Mouse (Mus musculus) right cerebral cortex, postnatal 4 days (tissue): ENCODE results near the gene Man2a2.
"Not testable (repeated sequence)": the region's sequence is repeated elsewhere in the genome, so short reads cannot be mapped to it uniquely, and the experiment has no call there.

ENCODE experiments used
- DNase-seq: peaks from one replicate; pipeline ENCODE4 v3.0.0-alpha.2; 2022

The Man2a2 gene

GRCm38 (mm10) chr7:80398654-80399444 lies 27.7 kb upstream of the Man2a2 start:
- no peak for DNase-seq

- DNase-seq = no peak
Measured at GRCm38 (mm10) chr7:80397986-80398385, 26.8 kb upstream of the Man2a2 start.

GRCm38 (mm10) chr7:80396427-80396826 lies 25.3 kb upstream of the Man2a2 start:
- DNase-seq = not testable (repeated sequence)

GRCm38 (mm10) chr7:80394600-80394999 lies 23.4 kb upstream of the Man2a2 start:
- DNase-seq = no peak

- DNase-seq = no peak
Measured at GRCm38 (mm10) chr7:80392119-80392518, 20.9 kb upstream of the Man2a2 start.

- DNase-seq = no peak
Measured at GRCm38 (mm10) chr7:80387633-80388543, 16.7 kb upstream of the Man2a2 start, which contains the start of gene Fes. Gene Fes, minus strand, starts transcription at chr7:80387946.

GRCm38 (mm10) chr7:80387033-80387632 lies 16.0 kb upstream of the Man2a2 start:
- no peak for DNase-seq

- peak; percentile 99 for DNase-seq
Measured at GRCm38 (mm10) chr7:80386235-80386930, 15.2 kb upstream of the Man2a2 start.

- DNase-seq = no peak
Measured at GRCm38 (mm10) chr7:80382919-80383318, 11.7 kb upstream of the Man2a2 start.

- DNase-seq = no peak
Measured at GRCm38 (mm10) chr7:80379531-80379930, 8.4 kb upstream of the Man2a2 start.

GRCm38 (mm10) chr7:80377471-80377870 lies 6.3 kb upstream of the Man2a2 start:
- peak; percentile 70 for DNase-seq

GRCm38 (mm10) chr7:80376192-80376591 lies 5.0 kb upstream of the Man2a2 start:
- DNase-seq = no peak

- DNase-seq = no peak
Measured at GRCm38 (mm10) chr7:80375376-80376039, 4.3 kb upstream of the Man2a2 start.

- DNase-seq = no peak
Measured at GRCm38 (mm10) chr7:80374733-80375132, 3.6 kb upstream of the Man2a2 start.

- no peak for DNase-seq
Measured at GRCm38 (mm10) chr7:80374280-80374679, 3.1 kb upstream of the Man2a2 start.

- DNase-seq = no peak
Measured at GRCm38 (mm10) chr7:80373850-80374249, 2.7 kb upstream of the Man2a2 start.

- no peak for DNase-seq
Measured at GRCm38 (mm10) chr7:80373352-80373751, 2.2 kb upstream of the Man2a2 start.

- DNase-seq = no peak
Measured at GRCm38 (mm10) chr7:80372667-80373066, 1.5 kb upstream of the Man2a2 start.

GRCm38 (mm10) chr7:80372166-80372565 lies 991 bp upstream of the Man2a2 start:
- no peak for DNase-seq

- peak; percentile 77 for DNase-seq
Measured at GRCm38 (mm10) chr7:80370649-80371040, 530 bp downstream of the Man2a2 start.

- no peak for DNase-seq
Measured at GRCm38 (mm10) chr7:80369967-80370431, 1.2 kb downstream of the Man2a2 start.

GRCm38 (mm10) chr7:80369461-80369860 lies 1.7 kb downstream of the Man2a2 start:
- DNase-seq = no peak
